In genomic region chr5:131794411-131795133, GRCm38 (mm10) we compare ENCODE assay signal across 9 mouse cellular contexts.
DNase-seq lines count a peak whose midpoint lies in the region; ATAC-seq lines count a peak whose summit lies in the region.
"Had no signal": no experiment of that assay in that cellular context is flagged by ENCODE, and none has a peak within 500 bp of the region (broad histone marks: within the 10 kb centered on the region; RNA-seq: fewer than 3 reads in every experiment).

No protein-coding gene starts in this region.

- no peak for ATAC-seq in inflammation-experienced regulatory T-cells, adult 6 months
- ATAC-seq: Patski had no signal

- DNase-seq in R1 (ENCODE audit: low read depth, low spot score): peak; percentile 10
- DNase-seq in cerebellum, adult 8-10 months: peak; percentile 75
- DNase-seq in frontal cortex, postnatal 36 days (ENCODE audit: low spot score in 2 of 2): peak; percentile 77 to 83
- DNase-seq in left cerebral cortex, postnatal 36 days (ENCODE audit: low spot score in 2 of 2): peak; percentile 73 to 76
- peak; percentile 52 for DNase-seq in right cerebral cortex, postnatal 14 days
- no peak for DNase-seq in adrenal gland, postnatal 36 days
- DNase-seq in thymus, postnatal 14 days: no peak

- intact Hi-C loops in left cerebral cortex, postnatal 36 days (cut with DNase I): loop anchor here (5.0 kb wide), 1 partner anchor 257 kb away; no protein-coding TSS in a partner anchor

Comparison
In these comparisons a context has a peak if more than half of its experiments do, and no peak if none do; other contexts are left out.
1. DNase-seq: peak in R1 (single experiment), cerebellum, adult 8-10 months (single experiment), frontal cortex, postnatal 36 days (2 of 2), left cerebral cortex, postnatal 36 days (2 of 2) and right cerebral cortex, postnatal 14 days (single experiment); none in adrenal gland, postnatal 36 days (0 of 2) and thymus, postnatal 14 days (single experiment).